Mouse (Mus musculus): ENCODE measurements at regions not wholly inside any gene's neighbourhood (a gene's known extent, or its start where the extent isn't known, plus 50 kb on each side); places are given as distances from the start of the nearest gene placed in this dataset.

GRCm38 (mm10) chr14:116632181-116632580, 292.9 kb upstream of the Gpc6 start:
- Histone ChIP-seq H3K79me2 (replicated peaks; ENCODE audit: control insufficient read depth, extremely low read depth, insufficient read depth, poor library complexity, severe bottlenecking) (no peaks in the 10 kb centered on the region), H3K27ac (ENCODE audit: insufficient read depth, low read depth) (no peak overlapping the region), H3K4me3 (replicated peaks in 1 of 3; ENCODE audit: low read depth in 2 of 3, low read length in 2 of 3, poor library complexity in 1 of 3) (no peak overlapping the region), H3K9ac (ENCODE audit: insufficient read depth, low read depth) (no peak overlapping the region), H3K9me3 (replicated peaks; ENCODE audit: low read length) (no peaks in the 10 kb centered on the region), H3K27me3 (replicated peaks) (no peaks in the 10 kb centered on the region), H3K36me3 (replicated peaks in 1 of 2; ENCODE audit: control insufficient read depth in 1 of 2, insufficient read depth in 1 of 2, low read length in 1 of 2) (no peaks in the 10 kb centered on the region), H3K4me2 (ENCODE audit: insufficient read depth, low read depth, poor library complexity, severe bottlenecking) (no peak overlapping the region), H3K4me1 (ENCODE audit: control insufficient read depth in 1 of 2, insufficient read depth in 2 of 2) (no peaks in the 10 kb centered on the region)
- TF ChIP-seq UBTF (IDR thresholded peaks at IDR 0.05; ENCODE audit: low read depth, low read length) (no peak), SMC3 (IDR thresholded peaks at IDR 0.05; ENCODE audit: low read depth, low read length) (no peak), CTCF (conservative IDR thresholded peaks at IDR 0.05 in 1 of 2, IDR thresholded peaks at IDR 0.05 in 1 of 2; ENCODE audit: low read depth in 2 of 2, low read length in 2 of 2) (no peak), NELFE (IDR thresholded peaks at IDR 0.05; ENCODE audit: low read depth, low read length) (no peak), RCOR1 (conservative IDR thresholded peaks at IDR 0.05; ENCODE audit: low read depth, low read length) (no peak), ZKSCAN1 (IDR thresholded peaks at IDR 0.05; ENCODE audit: borderline replicate concordance, low read depth, low read length) (no peak), MXI1 (IDR thresholded peaks at IDR 0.05; ENCODE audit: low read depth, low read length) (no peak), ELF1 (IDR thresholded peaks at IDR 0.05; ENCODE audit: low read depth, low read length) (no peak), HCFC1 (IDR thresholded peaks at IDR 0.05; ENCODE audit: low read depth, low read length) (no peak), TBP (conservative IDR thresholded peaks at IDR 0.05; ENCODE audit: low read depth, low read length) (no peak), MAZ (IDR thresholded peaks at IDR 0.05; ENCODE audit: low read depth, low read length) (no peak), E2F4 (IDR thresholded peaks at IDR 0.05; ENCODE audit: insufficient replicate concordance, low read depth, low read length) (no peak), NRF1 (IDR thresholded peaks at IDR 0.05; ENCODE audit: low read depth, low read length) (no peak), ETS1 (conservative IDR thresholded peaks at IDR 0.05; ENCODE audit: low read depth, low read length) (no peak), MAFK (IDR thresholded peaks at IDR 0.05; ENCODE audit: insufficient replicate concordance, low read length) (no peak), KAT2A (IDR thresholded peaks at IDR 0.05; ENCODE audit: insufficient replicate concordance, low read length) (no peak), SIN3A (IDR thresholded peaks at IDR 0.05; ENCODE audit: low read length) (no peak), EP300 (IDR thresholded peaks at IDR 0.05; ENCODE audit: low read length) (no peak), ZMIZ1 (IDR thresholded peaks at IDR 0.05; ENCODE audit: low read depth, low read length) (no peak), CHD2 (IDR thresholded peaks at IDR 0.05; ENCODE audit: low read length) (no peak)
- no peak for DNase-seq (ENCODE audit: extremely low read depth)
- dilution Hi-C loops (cut with MboI; ENCODE audit: extremely low pct_ligation_motif_present, extremely low pct_unique_long_range_greater_than_20kb, low sequenced_read_pairs), result no loop called here
- in situ Hi-C loops (cut with MboI; ENCODE audit: low pct_ligation_motif_present, low pct_unique_long_range_greater_than_20kb, low sequenced_read_pairs), result no loop called here

- dilution Hi-C loops (cut with MboI; ENCODE audit: extremely low pct_ligation_motif_present, extremely low pct_unique_long_range_greater_than_20kb, low sequenced_read_pairs) (no loop called here), in situ Hi-C loops (cut with MboI; ENCODE audit: low pct_ligation_motif_present, low pct_unique_long_range_greater_than_20kb, low sequenced_read_pairs) (no loop called here)
- Histone ChIP-seq H3K36me3 (replicated peaks in 1 of 2; ENCODE audit: control insufficient read depth in 1 of 2, insufficient read depth in 1 of 2, low read length in 1 of 2) (no peaks in the 10 kb centered on the region), H3K27me3 (replicated peaks) (no peaks in the 10 kb centered on the region), H3K9ac (ENCODE audit: insufficient read depth, low read depth) (no peak overlapping the region), H3K4me2 (ENCODE audit: insufficient read depth, low read depth, poor library complexity, severe bottlenecking) (no peak overlapping the region), H3K9me3 (replicated peaks; ENCODE audit: low read length) (no peaks in the 10 kb centered on the region), H3K79me2 (replicated peaks; ENCODE audit: control insufficient read depth, extremely low read depth, insufficient read depth, poor library complexity, severe bottlenecking) (no peaks in the 10 kb centered on the region), H3K4me1 (ENCODE audit: control insufficient read depth in 1 of 2, insufficient read depth in 2 of 2) (no peaks in the 10 kb centered on the region), H3K4me3 (replicated peaks in 1 of 3; ENCODE audit: low read depth in 2 of 3, low read length in 2 of 3, poor library complexity in 1 of 3) (no peak overlapping the region), H3K27ac (ENCODE audit: insufficient read depth, low read depth) (no peak overlapping the region)
- no peak for DNase-seq (ENCODE audit: extremely low read depth)
- TF ChIP-seq GABPA (IDR thresholded peaks at IDR 0.05; ENCODE audit: insufficient replicate concordance, low read depth, low read length) (no peak), JUND (conservative IDR thresholded peaks at IDR 0.05; ENCODE audit: low read depth, low read length) (no peak), MYC (IDR thresholded peaks at IDR 0.05; ENCODE audit: low read depth, low read length) (no peak), ETS1 (conservative IDR thresholded peaks at IDR 0.05; ENCODE audit: low read depth, low read length) (no peak), USF1 (IDR thresholded peaks at IDR 0.05; ENCODE audit: low read depth, low read length) (no peak), MAZ (IDR thresholded peaks at IDR 0.05; ENCODE audit: low read depth, low read length) (no peak), POLR2A (IDR thresholded peaks at IDR 0.05; ENCODE audit: low read depth, low read length) (no peak), CHD1 (IDR thresholded peaks at IDR 0.05; ENCODE audit: low read depth, low read length) (no peak), ZMIZ1 (IDR thresholded peaks at IDR 0.05; ENCODE audit: low read depth, low read length) (no peak), NELFE (IDR thresholded peaks at IDR 0.05; ENCODE audit: low read depth, low read length) (no peak), MAFK (IDR thresholded peaks at IDR 0.05; ENCODE audit: insufficient replicate concordance, low read length) (no peak), MXI1 (IDR thresholded peaks at IDR 0.05; ENCODE audit: low read depth, low read length) (no peak), CHD2 (IDR thresholded peaks at IDR 0.05; ENCODE audit: low read length) (no peak), ZNF384 (IDR thresholded peaks at IDR 0.05; ENCODE audit: low read depth, low read length) (no peak)
Observed at GRCm38 (mm10) chr14:116642091-116642490, 283.0 kb upstream of the Gpc6 start.
